Mouse (Mus musculus) right cerebral cortex, postnatal 10 days (tissue): ENCODE results near the gene Gzme.
"Not testable (repeated sequence)": the region's sequence is repeated elsewhere in the genome, so short reads cannot be mapped to it uniquely, and the experiment has no call there.

ENCODE experiments used
- DNase-seq, 2 experiments: peaks; one replicate each; pipeline ENCODE4 v3.0.0; 2021; ENCODE audit warnings: low spot score in 2 of 2

Gene Gzme

DNA sequence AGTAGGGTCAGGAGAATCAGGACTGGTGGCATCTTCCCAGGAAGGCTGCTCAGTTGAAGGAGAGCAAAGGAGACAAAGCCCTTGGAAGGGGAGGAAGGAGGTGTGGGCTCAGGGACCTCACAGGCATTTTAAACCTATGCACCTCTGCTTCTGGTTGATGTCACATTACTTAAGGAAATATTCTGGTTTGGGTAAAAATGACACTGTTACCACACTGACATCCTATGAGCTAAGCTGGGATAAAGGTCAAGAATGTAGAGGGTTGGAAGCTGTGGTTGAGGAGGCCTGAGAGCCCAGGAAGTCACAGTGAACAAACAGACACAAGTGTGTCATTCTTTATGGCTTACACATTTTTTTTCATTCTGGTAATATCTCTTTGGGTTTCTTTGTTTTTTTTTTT, at the start of gene Gzme:
Gene Gzme (minus strand): TSS at position 101 of the 400 bp plus-strand sequence.
- no peak for DNase-seq

- DNase-seq, result no peak
These were observed 47.6 kb upstream of the Gzme start for GRCm38 (mm10) chr14:56168009-56168408.

DNA sequence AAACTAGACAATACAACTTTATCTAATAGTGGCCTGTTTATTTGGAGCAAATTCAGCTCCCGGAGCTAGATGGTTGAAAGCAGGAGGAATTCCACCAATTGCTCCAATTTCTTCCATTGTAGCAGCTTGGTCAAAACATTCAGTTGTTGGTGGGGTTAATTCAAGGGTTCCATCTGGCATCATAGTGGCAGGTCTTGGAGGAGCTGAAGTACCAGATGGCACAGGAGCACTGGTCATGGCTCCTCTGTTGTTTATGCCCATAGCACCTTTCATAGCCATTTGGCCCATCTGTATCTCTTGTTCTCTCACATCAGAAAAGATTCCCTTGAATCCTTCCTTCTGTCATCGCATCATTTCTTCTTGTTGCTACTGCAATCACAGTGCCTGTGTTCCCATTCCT, 41.7 kb upstream of the Gzme start:
- no peak for DNase-seq

DNA sequence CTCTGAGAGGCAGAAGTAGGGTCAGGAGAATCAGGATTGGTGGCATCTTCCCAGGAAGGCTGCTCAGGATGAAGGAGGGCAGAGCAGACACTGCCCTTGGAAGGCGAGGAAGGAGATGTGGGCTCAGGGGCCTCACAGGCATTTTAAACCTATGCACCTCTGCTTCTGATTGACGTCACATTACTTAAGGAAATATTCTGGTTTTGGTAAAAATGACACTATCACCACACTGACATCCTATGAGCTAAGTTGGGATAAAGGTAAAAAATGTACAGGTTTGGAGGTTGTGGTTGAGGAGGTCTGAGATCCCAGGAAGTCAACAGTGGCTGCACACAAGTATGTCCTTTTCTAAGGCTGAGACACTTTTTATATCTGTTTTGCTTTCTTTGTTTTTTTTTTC, 39.1 kb upstream of the Gzme start, which contains the start of gene Gzmg:
Gene Gzmg (minus strand): TSS at position 101 of the 400 bp plus-strand sequence.
- DNase-seq, result not testable (repeated sequence)

DNA sequence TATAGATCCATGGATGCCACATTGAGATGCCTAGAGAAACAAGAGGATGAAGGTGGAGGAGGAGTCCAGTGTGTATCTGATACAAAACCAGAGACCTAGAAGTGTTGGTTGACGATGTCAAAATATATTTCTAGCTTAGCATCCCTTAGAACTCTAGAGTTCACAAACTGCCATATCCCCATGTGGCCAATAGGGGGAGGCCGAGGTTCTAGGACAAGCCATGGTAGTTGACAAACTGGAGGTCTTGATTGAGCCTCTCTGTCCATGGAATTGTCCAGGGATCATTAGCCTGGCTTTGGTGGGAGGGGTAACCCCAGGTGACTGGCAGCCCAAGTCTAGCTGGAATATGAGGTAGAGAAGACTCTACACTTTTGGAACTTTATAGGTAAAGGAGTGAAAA, 34.9 kb upstream of the Gzme start:
- no peak for DNase-seq

DNA sequence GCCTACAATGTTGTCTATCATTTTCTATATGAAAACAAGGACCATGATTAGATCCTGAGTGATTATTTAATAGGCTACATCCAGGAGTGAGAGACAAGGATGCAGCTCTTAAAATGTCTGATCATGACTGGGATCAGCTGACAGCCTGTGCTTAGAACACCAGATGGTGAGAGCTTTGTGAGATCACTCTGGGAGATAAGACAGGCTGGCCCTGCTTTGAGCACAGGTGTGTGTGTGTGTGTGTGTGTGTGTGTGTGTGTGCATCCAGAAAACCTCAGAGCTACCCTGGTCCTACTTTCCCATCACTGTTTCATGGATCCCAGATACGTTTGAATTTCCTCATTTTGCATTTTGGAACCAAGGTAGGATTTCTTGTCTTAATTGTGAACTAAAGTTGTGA, 13.2 kb upstream of the Gzme start:
- DNase-seq, result not testable (repeated sequence)

DNA sequence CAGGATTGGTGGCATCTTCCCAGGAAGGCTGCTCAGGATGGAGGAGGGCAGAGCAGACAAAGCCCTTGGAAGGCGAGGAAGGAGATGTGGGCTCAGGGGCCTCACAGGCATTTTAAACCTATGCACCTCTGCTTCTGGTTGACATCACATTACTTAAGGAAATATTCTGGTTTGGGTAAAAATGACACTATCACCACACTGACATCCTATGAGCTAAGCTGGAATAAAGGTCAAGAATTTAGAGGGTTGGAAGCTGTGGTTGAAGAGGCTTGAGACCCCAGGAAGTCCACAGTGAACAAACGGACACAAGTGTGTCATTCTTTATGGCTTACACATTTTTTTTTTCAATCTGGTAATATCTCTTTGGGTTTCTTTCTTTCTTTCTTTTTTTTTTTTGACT, 12.1 kb upstream of the Gzme start, which contains the start of gene Gzmd:
Gene Gzmd (minus strand): TSS at position 101 of the 400 bp plus-strand sequence.
- DNase-seq, result not testable (repeated sequence)

GRCm38 (mm10) chr14:56128341-56128740, 7.9 kb upstream of the Gzme start:
- DNase-seq, result no peak

DNA sequence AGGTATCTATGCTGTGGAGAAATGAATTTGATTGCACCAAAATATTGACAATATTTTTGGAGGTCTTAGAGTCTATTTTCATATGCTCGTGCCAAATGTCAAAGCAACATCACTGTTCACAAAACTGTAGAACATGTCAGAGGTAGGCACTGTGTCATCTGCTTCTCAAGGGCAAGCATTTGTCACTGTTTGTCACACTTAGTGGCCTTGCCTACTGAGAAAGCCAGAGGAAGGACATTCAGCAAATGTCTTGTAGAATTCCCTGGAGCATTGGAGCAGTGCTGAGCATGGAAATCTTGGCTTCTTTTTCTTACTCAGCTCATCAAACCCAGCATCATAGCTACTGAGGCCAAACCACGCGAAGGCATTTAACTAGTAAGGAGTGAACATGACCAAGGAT, 3.1 kb upstream of the Gzme start:
- no peak for DNase-seq

DNA sequence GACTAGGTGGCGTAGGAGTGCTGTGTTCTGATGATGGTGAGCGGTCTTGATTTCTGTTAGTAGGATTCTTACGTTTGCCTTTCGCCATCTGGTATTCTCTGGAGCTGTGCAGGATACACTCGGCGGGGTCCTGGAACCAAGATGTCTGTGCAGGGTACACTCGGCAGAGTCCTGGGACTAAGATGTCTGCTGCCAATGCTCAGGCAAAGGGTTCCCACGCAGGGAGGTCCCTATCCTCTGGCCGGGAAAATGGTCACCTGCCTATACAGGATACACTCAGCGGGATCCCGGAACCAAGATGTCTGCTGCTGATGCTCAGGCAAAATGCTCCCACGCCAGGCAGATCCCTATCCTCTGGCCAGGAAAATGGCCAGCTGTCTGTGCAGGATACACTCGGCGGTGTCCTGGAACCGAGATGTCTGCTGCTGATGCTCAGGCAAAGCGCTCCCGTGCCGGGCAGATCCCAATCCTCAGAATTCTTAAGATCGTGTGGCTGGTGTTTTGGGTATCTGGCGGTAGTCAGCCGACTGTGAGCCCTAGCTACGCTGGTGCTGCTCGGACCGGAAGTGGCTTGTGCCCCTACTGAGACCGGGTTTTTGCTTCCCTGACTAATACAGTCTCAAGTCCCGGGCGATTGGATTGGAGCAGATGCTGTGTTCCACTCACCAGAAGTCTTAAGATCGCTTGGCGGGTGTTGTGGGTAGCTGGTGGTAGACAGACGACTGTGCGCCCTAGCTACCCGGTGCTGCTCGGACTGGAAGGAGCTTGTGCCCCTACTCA, 4.7 kb downstream of the Gzme start:
- DNase-seq, result not testable (repeated sequence)

DNA sequence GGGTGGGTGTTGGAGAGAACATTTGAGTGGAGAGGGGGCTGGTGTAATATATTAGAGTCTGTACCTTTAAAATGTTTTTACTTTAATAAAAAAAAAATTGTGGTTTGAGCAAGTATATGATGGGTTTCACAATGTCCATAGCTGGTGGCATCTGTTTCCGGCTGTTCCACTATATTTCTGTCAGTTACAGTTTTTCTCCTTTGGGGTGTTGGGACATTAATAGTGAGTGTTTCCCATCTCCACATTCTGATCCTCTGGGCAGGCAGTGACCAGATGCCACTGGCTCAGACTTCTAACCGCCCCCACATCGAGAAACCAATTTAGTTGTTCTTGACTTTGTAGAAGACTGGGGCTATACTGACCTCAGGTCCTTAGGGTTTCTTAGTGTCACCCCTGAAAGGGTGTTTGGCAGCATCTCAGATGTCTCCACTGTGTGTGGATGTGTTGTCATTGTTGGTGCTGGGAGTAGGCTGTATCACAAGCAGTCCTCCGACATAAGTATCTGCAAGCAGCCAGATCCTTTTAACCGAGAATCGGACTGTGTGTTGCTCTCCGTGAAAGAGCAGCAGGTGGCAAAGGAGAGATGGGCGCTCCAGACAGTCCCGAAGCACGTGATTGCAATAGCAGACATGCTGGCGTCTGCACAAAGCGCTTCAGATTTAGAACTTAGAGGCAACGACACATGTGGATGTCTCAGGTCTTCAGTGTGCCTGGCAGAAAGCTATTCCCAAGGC, 14.8 kb downstream of the Gzme start:
- DNase-seq, result peak in 1 of 2 experiments; percentile 23

DNA sequence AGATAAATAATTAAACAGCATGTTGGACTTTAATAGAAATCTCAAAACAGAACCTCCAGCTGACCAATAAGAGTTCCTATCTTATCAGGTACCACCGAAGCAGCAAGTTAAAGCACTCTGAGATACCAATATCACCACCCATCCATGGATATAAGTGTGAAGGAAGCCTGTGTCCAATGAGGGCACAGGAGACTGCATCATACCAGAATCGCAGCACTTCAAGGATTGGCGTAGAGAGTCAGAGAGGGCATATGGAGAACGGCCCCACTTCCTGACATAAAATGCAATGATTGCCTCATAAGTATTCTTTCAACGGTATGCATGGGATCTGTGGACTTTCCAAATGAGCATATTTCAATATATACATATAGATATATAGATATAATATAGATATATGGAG, 15.4 kb downstream of the Gzme start:
- no peak for DNase-seq

GRCm38 (mm10) chr14:56103452-56103851, 17.0 kb downstream of the Gzme start:
- no peak for DNase-seq

DNA sequence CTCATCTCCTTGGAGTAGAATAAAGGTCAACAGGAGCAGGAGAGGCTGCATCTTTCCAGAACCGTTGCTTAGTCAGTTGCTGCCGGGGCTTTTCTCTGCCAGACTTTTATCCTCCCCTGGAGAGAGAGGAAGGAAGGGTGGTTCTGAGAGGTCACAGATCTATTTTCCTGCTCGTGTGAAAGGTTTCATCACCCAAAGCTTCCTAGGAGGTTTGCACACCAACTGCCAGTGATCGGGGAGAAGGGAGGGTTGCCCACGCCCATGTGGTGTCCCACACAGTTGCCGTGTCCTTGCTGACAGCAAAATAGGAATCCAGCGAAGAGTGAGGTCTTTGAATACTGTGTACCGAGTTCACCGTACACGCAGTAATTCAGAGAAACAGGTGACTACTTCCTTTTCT, 18.0 kb downstream of the Gzme start, which contains the start of gene Ctsg:
Gene Ctsg (minus strand): TSS at position 189 of the 400 bp plus-strand sequence.
- no peak for DNase-seq

DNA sequence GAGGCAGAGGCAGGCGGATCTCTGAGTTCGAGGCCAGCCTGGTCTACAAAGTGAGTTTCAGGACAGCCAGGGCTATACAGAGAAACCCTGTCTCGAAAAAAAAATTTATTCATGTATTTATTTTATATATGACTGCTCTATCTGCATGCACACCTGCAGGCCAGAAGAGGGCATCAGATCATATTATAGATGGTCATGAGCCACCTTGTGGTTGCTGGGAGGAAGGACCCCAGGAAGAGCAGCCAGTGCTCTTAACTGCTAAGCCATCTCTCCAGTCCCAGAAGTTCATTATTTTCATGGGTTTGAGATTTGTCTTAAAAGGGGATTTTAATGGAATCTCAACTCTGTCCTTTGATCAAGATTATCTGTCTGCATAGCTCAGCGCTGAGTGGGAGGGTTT, 21.5 kb downstream of the Gzme start:
- DNase-seq, result peak in 1 of 2 experiments; percentile 27

DNA sequence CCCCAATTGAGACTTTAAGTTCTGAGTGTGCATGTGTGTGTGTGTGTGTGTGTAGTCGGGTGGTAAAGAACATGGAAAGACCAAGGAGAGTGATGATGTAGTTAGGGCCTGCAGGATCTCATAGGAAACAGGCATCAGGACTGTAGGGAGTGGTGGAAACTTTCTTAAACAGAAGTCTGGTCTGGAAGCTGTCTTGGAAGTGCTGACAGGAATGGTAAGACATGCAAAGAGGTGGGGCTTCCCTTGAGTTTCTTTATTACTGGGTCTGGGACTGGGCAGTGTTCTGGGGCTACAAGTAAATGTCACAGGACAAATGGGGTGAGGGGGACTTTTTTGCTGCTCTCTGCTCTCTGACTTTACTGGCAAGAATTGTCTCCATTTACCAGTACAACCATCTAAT, 22.8 kb downstream of the Gzme start:
- no peak for DNase-seq

DNA sequence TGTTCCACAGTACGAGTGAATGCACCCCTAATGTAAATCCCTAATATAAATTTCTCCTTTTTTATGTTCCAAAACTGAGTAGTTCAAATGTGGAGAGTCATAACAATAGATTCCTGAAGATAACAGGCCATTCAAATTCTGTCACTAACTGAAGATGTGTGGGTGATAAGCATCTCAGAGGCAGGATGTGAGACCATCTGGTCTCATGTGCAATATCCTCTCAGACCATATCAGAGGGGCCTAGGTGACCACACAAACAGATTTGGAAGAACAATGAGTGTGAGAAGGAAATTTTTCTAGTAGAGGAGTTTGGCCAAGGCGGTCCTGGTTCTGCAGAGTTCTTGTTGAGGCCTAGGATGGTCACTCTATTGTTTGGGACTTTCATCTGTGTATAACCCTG, 27.1 kb downstream of the Gzme start:
- DNase-seq, result no peak

DNA sequence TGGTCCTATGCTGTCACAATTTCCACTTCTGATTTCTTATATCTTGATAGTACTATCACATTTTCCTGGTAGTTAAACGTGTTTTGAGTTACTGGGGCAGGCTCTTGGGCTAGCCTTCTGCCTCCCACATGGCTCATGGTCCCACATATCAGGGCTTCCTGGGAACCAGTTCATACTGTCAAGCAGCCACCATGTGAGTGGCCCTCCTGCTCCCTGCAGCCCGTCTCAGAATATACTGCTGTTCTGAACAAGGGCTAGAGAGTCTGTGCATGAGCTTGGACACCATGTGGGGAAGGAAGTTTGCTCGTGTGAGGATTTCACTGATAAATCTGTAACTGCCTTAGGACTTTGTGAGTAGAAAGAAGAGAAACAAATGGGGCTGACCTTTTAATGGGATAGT, 33.7 kb downstream of the Gzme start:
- DNase-seq, result no peak

- no peak for DNase-seq
These were observed 35.3 kb downstream of the Gzme start, which contains the start of gene Mcpt8 for GRCm38 (mm10) chr14:56085167-56085566. TSS of gene Mcpt8 (minus strand) at chr14:56085273.

DNA sequence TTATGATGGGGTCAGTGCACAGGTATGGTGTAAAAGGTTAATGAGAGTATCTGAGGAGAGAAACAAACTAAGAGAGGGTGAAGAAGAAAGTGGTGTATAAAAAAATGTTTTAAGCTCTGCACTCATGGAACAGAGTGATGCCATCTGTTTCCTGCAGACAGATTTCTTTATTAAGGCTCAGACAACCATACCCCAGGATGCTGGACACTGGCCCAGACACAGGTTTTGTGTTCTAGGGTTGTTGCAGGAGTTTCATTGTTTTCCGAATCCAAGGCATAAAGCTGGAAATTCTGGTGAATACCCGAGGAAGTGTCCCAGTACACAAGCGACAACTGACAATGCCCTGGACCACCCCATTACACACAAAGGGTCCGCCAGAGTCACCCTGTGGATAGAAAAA, 38.4 kb downstream of the Gzme start:
- DNase-seq, result peak in 1 of 2 experiments; percentile 28
